Mouse (Mus musculus) thymus, postnatal 25 days (tissue): ENCODE measurements at regions not wholly inside any gene's neighbourhood (a gene's known extent, or its start where the extent isn't known, plus 50 kb on each side); places are given as distances from the start of the nearest gene placed in this dataset.

Experiments used
- DNase-seq: peaks from one replicate; pipeline ENCODE4 v3.0.0; 2022

DNA sequence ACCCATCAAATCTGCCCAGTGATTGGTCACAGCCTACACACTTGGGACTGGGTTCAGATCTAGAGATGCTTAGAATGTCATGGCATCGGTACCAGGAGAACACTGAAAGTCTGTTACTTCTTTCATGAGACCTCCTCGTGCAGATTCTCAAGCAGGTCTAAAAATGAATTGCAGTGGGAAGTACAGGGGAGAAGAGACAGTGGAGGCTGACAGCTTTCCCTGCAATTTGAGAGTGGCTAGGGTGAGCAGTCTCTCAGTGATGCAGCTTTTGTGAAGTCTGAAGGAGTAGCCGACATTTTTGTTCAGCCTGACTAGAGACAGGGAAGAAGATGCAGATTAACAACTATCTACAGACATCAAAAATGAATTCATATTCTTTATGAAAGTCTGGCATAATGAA, 112.5 kb downstream of the Fam198b start:
- no peak for DNase-seq

DNA sequence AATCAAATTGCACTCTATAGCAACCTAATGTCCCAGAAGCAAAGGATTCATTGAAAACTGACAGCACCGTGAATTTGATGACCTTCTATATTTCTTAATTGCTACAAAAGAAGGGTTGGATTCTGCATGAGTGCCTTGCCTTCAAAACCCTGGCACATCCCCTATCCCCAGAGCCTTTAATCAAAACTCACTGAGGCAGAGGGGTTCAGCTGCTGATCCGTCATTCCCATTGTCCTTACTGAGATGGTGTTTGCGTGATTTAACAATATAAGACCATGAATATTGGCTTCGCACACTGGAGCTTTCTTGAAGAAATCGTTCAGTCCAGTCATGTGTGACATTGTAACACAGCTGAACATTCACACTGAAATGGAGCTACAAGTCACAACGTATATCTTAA, 118.0 kb downstream of the Fam198b start:
- no peak for DNase-seq

DNA sequence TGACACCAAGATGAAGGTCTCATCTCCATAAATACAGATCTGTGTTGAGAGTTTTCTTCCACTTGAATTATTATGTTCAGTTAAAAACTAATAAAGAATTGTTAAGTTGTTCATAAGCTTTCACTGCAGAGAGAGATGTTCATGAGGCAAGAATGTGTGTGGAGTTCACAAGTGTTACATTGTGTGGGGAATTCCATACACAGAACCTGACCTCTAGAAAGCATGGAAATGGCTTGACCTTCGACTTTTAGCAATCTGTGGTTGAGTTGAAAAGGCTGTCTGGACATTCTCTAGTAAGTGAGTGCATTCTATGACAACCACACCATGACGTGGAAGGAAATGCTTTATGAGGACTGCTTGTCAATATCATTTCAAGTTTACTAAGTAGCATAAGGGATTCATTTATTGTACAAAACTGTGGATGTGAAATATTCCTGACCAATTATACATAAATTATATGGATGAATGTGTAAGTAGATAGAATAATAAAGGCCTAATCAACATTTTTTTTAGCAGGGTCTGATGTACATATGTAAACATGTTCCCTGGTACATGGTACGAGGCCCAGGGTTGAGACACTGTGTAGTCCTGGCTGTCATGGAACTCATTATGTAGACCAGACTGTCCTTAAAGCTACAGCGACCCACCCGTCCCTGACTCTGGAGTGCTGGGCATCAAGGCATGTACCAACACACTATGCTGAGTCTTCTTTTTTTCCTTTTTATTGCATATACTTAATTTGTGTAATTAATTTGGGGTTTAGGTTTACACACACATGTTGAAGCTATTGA, 119.2 kb downstream of the Fam198b start:
- DNase-seq, result no peak

GRCm38 (mm10) chr3:80004556-80004955, 120.2 kb downstream of the Fam198b start:
- DNase-seq, result no peak

GRCm38 (mm10) chr3:80004966-80005365, 120.6 kb downstream of the Fam198b start:
- DNase-seq, result no peak

DNA sequence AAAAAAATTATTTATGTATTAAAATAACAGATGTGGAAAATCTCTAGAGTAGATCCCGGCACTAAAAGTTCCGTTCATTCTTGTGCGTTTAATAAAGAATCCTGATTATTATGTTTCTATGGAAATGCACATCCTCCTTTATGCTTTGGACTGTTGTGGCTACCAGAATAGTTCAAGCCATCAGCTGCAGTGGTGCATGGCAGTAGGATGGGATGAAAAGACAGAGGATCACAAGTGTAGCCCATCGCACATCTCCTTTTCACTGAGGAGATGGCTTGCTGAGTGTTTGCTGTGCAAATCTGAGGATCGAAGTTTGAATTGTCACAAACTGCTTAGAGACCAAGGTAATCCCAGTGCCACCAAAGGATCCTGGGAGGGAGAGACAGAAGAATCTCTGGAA, 121.0 kb downstream of the Fam198b start:
- DNase-seq, result no peak

DNA sequence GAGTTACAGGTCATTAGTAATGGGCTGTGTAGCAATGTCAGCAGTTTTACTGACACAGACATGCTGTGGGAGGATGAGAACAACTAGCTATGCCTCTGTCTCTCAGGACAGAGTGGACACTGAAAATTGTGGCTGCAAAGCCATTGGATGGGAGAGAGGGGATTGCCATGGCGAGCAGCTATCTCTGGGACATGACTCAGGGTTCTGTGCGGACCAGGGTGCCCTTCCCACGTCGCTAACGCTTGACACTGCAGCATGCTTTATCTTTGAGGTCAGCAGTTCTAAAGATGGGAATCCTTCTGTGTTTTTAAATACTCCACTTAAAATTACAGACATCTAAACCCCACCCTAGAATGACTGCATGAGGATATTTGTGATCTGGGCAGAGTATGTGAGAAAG, 121.9 kb downstream of the Fam198b start:
- DNase-seq, result no peak

- no peak for DNase-seq
These were observed 122.7 kb downstream of the Fam198b start for GRCm38 (mm10) chr3:80007006-80007405.

- no peak for DNase-seq
These were observed 124.9 kb downstream of the Fam198b start for GRCm38 (mm10) chr3:80009275-80009674.

GRCm38 (mm10) chr3:80025795-80026194, 141.5 kb downstream of the Fam198b start:
- no peak for DNase-seq

GRCm38 (mm10) chr3:80033071-80033470, 148.7 kb downstream of the Fam198b start:
- DNase-seq, result no peak

- no peak for DNase-seq
These were observed 154.3 kb downstream of the Fam198b start for GRCm38 (mm10) chr3:80038553-80039129.

DNA sequence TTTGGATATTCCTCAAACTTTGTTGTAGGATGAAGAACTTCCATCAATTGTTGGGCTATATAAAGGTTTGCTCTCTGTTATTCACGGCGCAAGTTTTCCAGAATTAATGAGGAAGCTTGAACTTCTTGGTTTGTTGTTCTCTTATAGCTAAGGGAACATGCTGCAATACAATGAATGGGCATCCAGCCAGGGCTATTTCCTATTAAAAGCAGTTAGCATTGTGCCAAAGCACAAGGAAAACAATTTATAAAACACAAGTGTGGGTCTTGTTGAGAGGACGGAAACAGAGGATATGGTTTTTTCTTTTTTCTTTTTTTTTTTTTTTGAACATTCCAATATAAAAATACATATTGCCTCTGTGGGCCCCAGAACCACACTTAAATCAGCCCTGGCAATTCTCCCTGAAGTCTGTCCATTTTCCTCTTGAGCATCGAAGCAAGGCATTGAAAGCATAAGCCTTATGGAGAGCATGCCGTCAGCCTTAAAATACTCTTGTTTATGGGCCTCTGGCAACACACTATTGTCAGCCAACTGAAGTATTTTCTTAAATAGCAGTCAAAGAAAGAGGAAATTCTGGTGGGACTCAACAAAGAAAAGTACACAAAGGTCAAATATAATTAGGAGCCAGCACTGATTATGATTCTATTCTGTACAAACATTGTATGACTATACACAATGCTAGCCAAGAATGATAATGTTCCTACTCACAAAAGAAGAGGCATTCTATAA, 158.6 kb downstream of the Fam198b start:
- no peak for DNase-seq

DNA sequence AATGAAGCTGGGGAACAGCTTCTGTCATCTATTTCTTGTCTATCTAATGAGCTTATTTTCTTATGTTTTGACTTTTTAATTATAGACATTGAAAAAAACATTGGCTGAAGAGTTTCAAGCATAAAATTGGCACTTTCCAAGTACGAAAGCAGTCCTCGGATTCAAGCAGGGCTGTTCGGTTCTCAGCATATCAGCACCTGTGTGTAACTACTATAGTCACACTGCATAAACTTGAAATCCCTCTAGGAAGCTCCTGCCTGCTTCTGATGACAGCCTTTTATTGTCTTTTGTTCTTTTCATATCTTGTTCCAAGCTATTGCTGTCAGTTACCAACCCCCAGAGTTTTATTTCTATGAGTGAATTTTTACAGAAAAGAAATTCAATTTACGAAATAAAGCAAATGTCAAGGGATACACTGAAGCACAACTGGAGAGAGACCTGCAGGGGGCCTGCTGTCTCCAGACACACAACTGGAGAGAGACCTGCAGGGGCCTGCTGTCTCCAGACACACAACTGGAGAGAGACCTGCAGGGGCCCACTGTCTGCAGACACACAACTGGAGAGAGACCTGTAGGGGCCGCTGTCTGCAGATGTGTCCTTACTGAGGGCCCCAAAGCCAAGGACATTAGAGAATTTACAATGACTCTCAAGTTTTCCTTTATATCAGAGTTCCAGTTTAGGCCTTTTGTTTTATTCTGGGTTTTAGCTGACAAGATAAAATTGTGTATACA, 165.3 kb downstream of the Fam198b start:
- no peak for DNase-seq

- no peak for DNase-seq
These were observed 166.6 kb downstream of the Fam198b start for GRCm38 (mm10) chr3:80050920-80051319.

DNA sequence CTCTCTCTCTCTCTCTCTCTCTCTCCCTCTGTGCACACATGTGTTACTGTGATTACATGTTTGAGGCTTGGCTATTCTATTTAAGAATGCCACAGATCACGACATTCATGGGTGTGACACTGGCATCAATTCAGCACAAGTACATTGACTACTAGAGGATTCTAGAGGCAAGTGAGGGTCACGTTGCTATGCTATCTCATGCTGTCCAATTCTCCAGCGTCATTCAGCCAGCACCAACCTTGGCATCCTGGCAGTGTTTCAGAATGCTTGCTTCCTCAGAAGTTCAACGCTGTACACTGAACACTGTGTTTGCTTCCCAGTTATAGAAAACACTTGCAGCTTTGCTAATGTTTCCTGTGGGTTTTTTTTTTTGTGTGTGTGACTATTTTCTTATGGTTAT, 167.6 kb downstream of the Fam198b start:
- DNase-seq, result no peak

- DNase-seq, result no peak
These were observed 168.5 kb downstream of the Fam198b start for GRCm38 (mm10) chr3:80052879-80053278.

DNA sequence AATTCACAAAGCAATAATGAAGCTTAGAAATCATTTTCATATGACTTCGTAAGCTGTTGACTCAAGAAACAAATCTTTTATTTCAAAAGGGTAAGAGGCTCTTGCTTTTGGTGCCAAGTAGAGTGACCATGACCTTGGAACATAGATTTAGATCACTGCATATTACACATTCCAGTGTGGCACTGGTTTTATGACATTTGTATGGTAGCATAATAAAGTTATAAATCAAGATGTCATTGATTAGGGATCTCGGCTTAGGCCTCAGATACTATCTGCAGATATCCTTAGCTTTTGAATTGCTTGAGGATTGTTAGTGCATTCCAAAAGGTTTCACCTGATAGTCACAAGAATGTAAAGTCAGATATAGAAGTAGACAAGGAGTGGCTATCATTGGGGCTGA, 169.1 kb downstream of the Fam198b start:
- DNase-seq, result no peak

DNA sequence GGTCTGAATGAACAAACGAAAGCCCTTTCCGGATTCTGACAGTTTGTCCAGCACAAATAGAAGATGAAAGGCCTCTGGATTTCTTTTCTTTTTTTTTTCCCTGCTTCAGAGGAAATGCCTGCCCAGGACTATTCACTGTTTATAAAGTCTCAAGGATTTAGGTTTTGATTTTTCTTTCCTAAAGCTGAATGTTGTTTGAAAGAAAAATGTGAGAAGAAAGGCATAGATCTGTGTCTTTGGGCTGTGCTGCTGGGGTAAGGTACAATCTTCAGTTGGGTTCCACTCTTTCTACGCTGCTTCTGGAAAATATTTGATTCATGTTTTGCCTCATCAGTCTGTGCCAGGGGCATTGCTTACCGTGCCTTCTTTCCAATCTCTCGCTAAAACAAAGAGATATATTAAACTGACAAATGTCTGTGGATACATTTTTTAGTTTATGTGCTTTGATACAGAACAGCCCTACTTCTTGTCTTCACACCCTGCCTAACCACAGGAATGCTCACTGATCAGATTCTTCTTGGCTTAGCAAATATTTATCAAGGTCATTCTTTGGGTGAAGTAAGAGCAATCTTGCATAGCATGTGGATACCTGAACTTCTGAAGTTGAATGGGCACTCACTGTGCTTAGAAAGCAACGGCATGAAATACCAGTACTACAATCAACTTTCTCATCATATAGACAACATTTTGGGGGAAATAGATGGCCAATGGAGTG, 172.5 kb downstream of the Fam198b start:
- no peak for DNase-seq

GRCm38 (mm10) chr3:80058722-80059121, 174.4 kb downstream of the Fam198b start:
- peak; percentile 4 for DNase-seq

GRCm38 (mm10) chr3:80070726-80071125, 186.4 kb downstream of the Fam198b start:
- no peak for DNase-seq

- peak; percentile 38 for DNase-seq
These were observed 195.6 kb downstream of the Fam198b start for GRCm38 (mm10) chr3:80079801-80080418.
